8 mouse cellular contexts compared by ENCODE assay signal in the genomic region with DNA sequence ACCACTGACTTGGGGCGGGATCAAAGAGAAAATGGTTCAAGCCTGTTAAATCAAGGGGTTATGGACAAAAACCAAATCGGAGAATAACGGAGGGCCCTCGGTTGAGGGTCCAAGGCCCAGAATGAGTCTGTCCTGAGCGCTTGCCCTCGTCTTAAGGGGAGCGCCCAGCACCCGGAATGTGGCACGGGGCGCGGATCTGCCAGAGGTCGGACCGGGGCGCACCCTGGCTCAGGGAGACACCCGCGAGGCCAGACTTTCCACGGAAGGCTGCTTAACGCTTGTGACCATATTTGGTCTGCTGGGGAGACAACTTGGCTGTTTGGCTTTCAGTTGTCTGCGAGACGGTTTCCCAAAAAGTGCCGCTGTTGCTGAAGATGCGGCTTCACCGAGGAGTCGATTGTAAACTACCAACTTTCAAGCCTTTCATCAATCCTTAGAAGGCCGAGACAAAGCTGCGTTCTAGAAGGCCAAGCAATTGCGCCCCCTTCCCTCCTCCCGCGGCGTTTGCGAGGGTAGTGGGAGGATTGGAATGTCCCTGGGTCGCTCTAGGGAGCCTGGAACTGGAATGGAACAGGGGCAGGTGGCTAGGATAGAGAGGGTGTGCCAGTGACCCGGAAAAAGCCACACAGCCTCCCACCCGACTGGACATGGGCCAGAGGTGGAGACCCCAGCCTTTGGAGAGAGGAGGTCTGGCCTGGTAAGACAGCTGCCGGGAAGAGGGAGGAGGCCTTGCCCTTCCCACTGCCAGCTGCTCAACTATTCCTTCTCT. TPM values are rescaled to one million over a fixed set of nuclear protein-coding genes. Genes with fewer than 3 reads are reported as not detected.
DNase-seq lines count a peak whose midpoint lies in the region; ATAC-seq and TF ChIP-seq lines count a peak whose summit lies in the region.

No protein-coding gene starts in this region.

- H3K27me3 ChIP-seq in ES-Bruce4 (ENCODE audit: control insufficient read depth, insufficient read depth, low read length, poor library complexity, severe bottlenecking), result no peaks in the 10 kb centered on the region
- no peaks in the 10 kb centered on the region for H3K27me3 ChIP-seq in forebrain, embryonic 11.5 days (ENCODE audit: control insufficient read depth, insufficient read depth, low read length)
- no peaks in the 10 kb centered on the region for H3K27me3 ChIP-seq in heart, postnatal 0 days (ENCODE audit: control insufficient read depth, insufficient read depth, low read length)

- no peaks in the 10 kb centered on the region for H3K36me3 ChIP-seq in ES-Bruce4 (ENCODE audit: control insufficient read depth, insufficient read depth, low read length, poor library complexity, severe bottlenecking)
- H3K36me3 ChIP-seq in forebrain, embryonic 11.5 days (ENCODE audit: control insufficient read depth, insufficient read depth, low read length), result no peaks in the 10 kb centered on the region
- no peaks in the 10 kb centered on the region for H3K36me3 ChIP-seq in heart, postnatal 0 days (replicated peaks; ENCODE audit: control insufficient read depth, insufficient read depth, low read length)

- peak overlapping the region; percentile 76 for H3K4me3 ChIP-seq in ES-Bruce4 (ENCODE audit: low read depth, low read length)
- peak overlapping the region; percentile 74 for H3K4me3 ChIP-seq in forebrain, embryonic 11.5 days (ENCODE audit: low read depth, low read length)
- H3K4me3 ChIP-seq in heart, postnatal 0 days (ENCODE audit: low read depth, low read length), result peak overlapping the region; percentile 92

- no peaks in the 10 kb centered on the region for H3K4me1 ChIP-seq in ES-Bruce4 (ENCODE audit: control insufficient read depth, insufficient read depth, low read length)
- H3K4me1 ChIP-seq in forebrain, embryonic 11.5 days (replicated peaks; ENCODE audit: control insufficient read depth, insufficient read depth, low read length), result peaks cover 8% of the 10 kb centered on the region; the same call in 1 of the 2 replicates
- H3K4me1 ChIP-seq in heart, postnatal 0 days (ENCODE audit: control insufficient read depth, insufficient read depth), result peaks cover 27% of the 10 kb centered on the region

- no peak for TF ChIP-seq EP300 in ES-Bruce4 (IDR thresholded peaks at IDR 0.05; ENCODE audit: insufficient read depth, low read depth, low read length)
- peak; percentile 82 for TF ChIP-seq EP300 in heart, postnatal 0 days (IDR thresholded peaks at IDR 0.05; ENCODE audit: low read depth)

- H3K4me2 ChIP-seq in forebrain, embryonic 11.5 days (ENCODE audit: low read depth, low read length, severe bottlenecking), result peak overlapping the region; percentile 83
- H3K4me2 ChIP-seq in heart, postnatal 0 days (ENCODE audit: low read depth, low read length), result peak overlapping the region; percentile 70

- peak; percentile 67 for ATAC-seq in forebrain, embryonic 11.5 days (replicated peaks; ENCODE audit: low FRiP score)
- ATAC-seq in heart, postnatal 0 days (ENCODE audit: insufficient read depth, low read depth), result peak; percentile 73
- no peak for ATAC-seq in activated CD4-positive, CD25-positive, alpha-beta regulatory T cell, adult 4 months

- H3K9me3 ChIP-seq in ES-Bruce4 (replicated peaks; ENCODE audit: control insufficient read depth, insufficient read depth, low read length, poor library complexity, severe bottlenecking), result no peaks in the 10 kb centered on the region
- H3K9me3 ChIP-seq in forebrain, embryonic 11.5 days (ENCODE audit: control insufficient read depth, low read length), result no peaks in the 10 kb centered on the region
- H3K9me3 ChIP-seq in heart, postnatal 0 days (replicated peaks; ENCODE audit: control insufficient read depth, low read length), result no peaks in the 10 kb centered on the region

- peak overlapping the region; percentile 76 for H3K27ac ChIP-seq in ES-Bruce4 (ENCODE audit: insufficient read depth, low read length)
- peak overlapping the region; percentile 55 for H3K27ac ChIP-seq in forebrain, embryonic 11.5 days (ENCODE audit: low read depth, low read length)
- peak overlapping the region; percentile 100 for H3K27ac ChIP-seq in heart, postnatal 0 days (ENCODE audit: low read depth)

- peak; percentile 81 for DNase-seq in adipocyte (ENCODE audit: low spot score)
- peak; percentile 75 for DNase-seq in forebrain, embryonic 11.5 days (ENCODE audit: low spot score)
- peak; percentile 83 for DNase-seq in heart, postnatal 0 days (ENCODE audit: low spot score)
- DNase-seq in large intestine, adult 2 months (ENCODE audit: low read depth, low spot score), result peak; percentile 7
- peak; percentile 79 for DNase-seq in lung, postnatal 36 days
- peak; percentile 53 for DNase-seq in skeletal muscle tissue, adult 2 months (ENCODE audit: low read depth, low spot score)

- TF ChIP-seq CTCF in ES-Bruce4 (IDR thresholded peaks at IDR 0.05; ENCODE audit: low read depth, low read length), result peak; percentile 18
- TF ChIP-seq CTCF in heart, postnatal 0 days (IDR thresholded peaks at IDR 0.05; ENCODE audit: low read depth), result peak; percentile 51

- TF ChIP-seq POLR2A in ES-Bruce4 (IDR thresholded peaks at IDR 0.05; ENCODE audit: insufficient read depth, low read length), result no peak

- under 1% methylated on average over 35 of the region's 35 CpGs for WGBS in forebrain, embryonic 11.5 days
- WGBS in heart, postnatal 0 days, result under 1% methylated on average over 35 of the region's 35 CpGs
- under 1% methylated on average over 35 of the region's 35 CpGs for WGBS in large intestine, adult 2 months

- H3K9ac ChIP-seq in ES-Bruce4 (ENCODE audit: low read depth, poor library complexity, severe bottlenecking), result peak overlapping the region; percentile 86
- H3K9ac ChIP-seq in forebrain, embryonic 11.5 days (ENCODE audit: low read length), result peak overlapping the region; percentile 77
- H3K9ac ChIP-seq in heart, postnatal 0 days (replicated peaks; ENCODE audit: low read depth, low read length), result peak overlapping the region; percentile 92

RNA-seq across cellular contexts. Expression of gene Wwtr1, which starts 0.5 kb away (rescaled TPM):
- polyA plus RNA-seq in ES-Bruce4 (2011; ENCODE audit: insufficient read depth, insufficient read length, low read depth, missing spikeins), result 43.6 and 43.7 TPM in 2 replicates
- 11.2 and 12.1 TPM in 2 replicates for polyA plus RNA-seq in forebrain, embryonic 11.5 days (2014; fragmentation: Nextera tagmentation; extraction: Ambion mirVana)
- total RNA-seq in heart, postnatal 0 days (2014; rRNA removed; ENCODE audit: low replicate concordance), result 88.9 and 90.9 TPM in 2 replicates
- 24.9 and 26.1 TPM in 2 replicates for polyA plus RNA-seq in heart, postnatal 0 days (2015; fragmentation: Nextera tagmentation; extraction: Ambion mirVana)
- 4.0 and 7.9 TPM in 2 replicates for polyA plus RNA-seq in large intestine, adult 2 months (2012; rRNA removed)
- under 1 TPM in 1 of 2 experiments, not detected in 1; 0.09 TPM for polyA plus RNA-seq in activated CD4-positive, CD25-positive, alpha-beta regulatory T cell, adult 4 months (2017; shearing (Covaris generic))

Comparison
In these comparisons a context has a peak if more than half of its experiments do, and no peak if none do; other contexts are left out.
1. DNase-seq: peak in every context shown above with its lines; median percentile 83 in heart, postnatal 0 days; 81 in adipocyte; 79 in lung, postnatal 36 days; 75 in forebrain, embryonic 11.5 days; 53 in skeletal muscle tissue, adult 2 months; 7 in large intestine, adult 2 months.